Mouse (Mus musculus) kidney, postnatal 36 days (tissue): Measurements from ENCODE around the gene Fcgrt.
"Not testable (repeated sequence)": the region's sequence is repeated elsewhere in the genome, so short reads cannot be mapped to it uniquely, and the experiment has no call there.

ENCODE experiments used
- DNase-seq, 2 experiments: peaks; one replicate each; pipeline ENCODE4 v3.0.0; 2021 to 2022; ENCODE audit warnings: mixed read lengths in 2 of 2

The Fcgrt gene

DNA sequence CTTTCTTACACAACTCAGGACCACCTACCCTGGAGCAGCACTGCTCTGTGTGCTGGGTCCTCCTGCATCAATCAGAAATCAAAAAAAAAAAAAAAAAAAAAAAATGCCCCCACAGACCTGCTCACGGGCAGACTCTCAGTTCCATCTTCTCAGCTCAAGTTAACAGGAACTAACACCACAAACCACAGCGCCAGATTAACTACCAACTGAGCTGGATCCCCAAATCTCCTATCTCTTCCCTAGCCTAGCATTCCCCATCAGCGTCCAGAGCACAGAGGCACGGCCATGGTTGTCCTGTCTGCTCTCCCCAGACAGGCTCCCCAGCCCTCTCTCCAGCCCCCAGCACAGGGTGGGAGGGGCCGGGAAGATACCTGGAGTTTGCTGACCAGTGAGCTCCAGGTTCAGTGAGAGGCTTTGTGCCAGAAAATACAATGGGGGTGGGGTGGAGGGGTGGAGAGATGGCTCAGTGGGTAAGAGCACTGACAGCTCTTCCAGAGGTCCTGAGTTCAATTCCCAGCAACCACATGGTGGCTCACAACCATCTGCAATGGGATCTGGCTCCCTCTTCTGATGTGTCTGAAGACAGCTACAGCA is 3.5 kb upstream of the Fcgrt start:
- no peak for DNase-seq

DNA sequence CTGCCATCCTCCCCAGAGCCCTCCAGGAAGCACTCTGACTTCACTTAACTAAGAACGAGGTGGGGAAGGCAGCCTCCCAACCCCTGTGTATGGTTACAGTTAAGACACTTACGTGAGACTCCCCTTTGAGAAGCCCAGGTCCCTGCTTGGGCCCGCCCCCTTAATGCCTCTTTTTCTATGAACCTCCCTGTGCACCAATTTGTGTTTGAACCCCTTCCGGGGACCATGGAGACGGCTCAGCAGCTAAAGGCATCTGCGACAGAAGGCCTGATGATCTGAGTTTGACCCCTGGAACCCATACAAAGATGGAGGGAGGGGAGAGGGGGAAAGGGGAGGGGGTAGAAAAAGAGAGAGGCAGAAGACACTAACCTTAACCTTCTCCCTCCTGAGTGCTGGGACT is 2.8 kb upstream of the Fcgrt start:
- DNase-seq: no peak

DNA sequence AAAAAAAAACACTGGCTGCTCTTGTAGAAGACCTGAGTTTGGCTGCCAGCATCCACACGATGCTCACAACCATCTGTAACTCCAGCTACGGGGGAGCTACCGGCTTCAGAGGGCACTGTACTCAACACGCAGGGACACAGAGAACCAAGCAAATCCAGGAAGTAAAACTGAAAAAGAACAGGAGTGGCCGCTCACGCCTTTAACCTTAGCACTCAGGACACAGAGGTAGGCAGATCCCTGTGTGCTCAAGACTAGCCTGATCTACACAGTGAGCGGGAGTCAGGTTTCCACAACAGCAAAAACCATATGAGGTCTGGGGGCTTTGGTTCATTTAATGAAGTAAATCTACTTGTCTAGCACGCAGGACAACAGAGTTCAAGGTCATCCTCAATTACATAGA is 1.8 kb upstream of the Fcgrt start:
- DNase-seq: no peak

DNA sequence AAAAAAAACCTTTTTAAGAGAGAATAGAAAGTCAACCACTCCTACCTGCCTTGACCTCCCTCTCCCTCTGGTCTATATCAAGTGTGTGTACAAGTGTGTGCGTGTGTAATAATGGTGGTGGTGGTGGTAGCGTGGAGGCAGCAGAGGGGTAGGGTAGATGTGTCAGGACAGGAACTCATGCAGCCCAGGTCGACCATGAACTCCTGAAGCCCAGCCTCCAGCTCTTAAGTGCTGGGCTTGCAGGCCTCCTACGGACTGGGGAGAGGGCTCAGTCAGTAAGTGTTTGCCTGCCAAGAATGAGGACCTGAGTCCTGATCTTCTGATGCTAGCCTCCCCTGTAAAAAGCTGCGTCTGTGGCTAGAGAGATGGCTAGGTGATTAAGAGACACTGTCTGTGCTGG is 1.3 kb upstream of the Fcgrt start:
- no peak for DNase-seq

DNA sequence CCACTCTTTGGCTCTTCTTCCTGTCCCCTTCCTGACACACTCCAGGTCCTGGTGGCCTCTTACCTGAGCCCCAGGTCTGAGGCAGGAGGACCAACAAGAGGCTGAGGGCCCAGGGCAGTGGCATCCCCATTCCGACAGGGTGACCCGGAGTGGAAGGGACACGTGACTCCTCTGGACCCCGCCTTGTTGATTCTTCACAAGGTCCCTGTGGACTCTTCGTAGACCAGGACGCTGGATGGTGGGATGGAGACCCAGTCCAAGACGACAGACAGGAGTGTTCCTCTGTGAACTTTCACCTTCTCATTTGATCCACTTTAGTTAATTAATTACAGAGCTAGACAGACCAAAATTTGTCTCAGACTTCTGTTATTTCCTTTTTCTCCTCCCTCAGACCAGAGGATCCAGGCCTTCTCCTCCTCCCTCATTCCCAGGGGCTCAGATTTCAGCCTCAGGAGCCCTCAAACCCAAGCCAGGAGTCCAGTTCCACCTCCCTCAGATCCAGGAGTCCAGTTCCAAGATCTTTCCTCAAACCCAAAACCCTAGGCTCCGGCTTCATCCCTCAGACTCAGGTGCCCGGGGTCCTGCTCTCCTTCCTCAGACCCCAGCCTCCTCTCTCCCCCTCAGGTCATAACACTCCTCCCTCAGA is 588 bp downstream of the Fcgrt start:
- DNase-seq: peak; percentile 67 to 74

DNA sequence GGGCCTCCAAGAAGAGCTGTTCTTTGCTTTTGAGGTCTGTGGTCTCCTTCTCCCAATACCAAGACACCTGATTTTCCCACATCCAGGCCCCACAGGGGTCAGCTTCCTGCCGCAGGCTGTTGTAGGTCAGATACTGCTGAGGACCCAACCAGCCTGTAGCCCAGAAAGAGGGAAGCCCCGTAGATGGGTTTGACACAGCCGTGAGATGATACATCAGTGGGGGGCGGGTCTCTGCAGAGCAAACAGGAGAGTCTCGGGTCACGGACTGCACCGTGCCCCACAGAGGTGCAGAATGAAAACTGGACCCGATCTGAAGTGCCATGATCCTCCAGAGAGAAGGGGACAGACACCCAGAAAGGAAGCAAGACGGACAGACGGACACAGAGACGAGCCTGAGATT is 1.2 kb downstream of the Fcgrt start:
- no peak for DNase-seq

DNA sequence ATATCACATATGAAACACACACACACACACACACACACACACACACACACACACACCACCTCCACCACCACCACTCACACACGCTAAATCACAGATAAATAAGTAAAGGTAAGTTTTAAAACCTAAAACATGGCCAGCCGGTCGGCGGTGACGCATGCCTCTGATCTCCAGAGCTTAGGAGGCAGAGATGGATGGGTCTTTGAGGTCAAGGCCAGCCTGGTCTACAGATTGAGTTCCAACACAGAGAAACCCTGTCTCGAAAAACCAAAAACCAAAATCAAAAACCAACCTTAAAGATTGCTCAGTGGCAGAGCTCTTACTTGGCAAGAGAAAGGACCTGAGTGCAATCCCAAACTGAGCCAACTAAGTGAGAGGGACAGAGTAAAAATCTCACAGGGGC is 3.6 kb downstream of the Fcgrt start:
- no peak for DNase-seq

DNA sequence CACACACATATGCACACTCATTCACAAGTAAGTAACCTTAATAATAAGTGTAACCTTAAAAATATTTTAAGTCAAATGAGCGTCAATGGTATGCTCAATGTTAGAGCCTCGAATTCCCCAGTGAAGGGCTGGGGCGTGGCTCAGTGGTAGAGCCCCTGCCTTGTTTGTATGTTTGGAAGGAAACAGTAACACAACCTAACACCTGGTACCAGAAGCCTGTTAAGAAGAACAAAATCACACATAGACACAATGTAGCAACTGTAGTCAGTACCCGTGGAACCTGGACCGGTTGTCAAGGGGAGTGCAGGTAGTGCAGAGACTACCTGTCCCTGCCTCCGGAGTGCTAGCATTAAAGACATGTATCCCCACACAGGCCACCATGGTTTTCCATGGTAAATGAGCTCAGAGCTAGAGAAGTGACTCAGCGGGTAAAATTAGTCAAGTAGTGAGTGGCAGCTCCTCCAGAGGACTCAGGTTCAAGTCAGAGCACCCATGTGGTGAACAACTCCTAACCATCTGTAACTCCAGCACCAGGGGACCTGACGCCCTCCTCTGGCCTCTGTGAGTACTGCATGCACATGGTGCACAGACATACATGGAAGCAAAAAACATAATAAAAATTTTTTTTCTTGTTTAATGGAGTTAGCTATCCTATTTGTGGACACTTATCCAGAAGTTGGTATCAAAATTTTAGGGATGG is 5.0 kb downstream of the Fcgrt start:
- peak in 1 of 2 experiments; percentile 49 for DNase-seq

DNA sequence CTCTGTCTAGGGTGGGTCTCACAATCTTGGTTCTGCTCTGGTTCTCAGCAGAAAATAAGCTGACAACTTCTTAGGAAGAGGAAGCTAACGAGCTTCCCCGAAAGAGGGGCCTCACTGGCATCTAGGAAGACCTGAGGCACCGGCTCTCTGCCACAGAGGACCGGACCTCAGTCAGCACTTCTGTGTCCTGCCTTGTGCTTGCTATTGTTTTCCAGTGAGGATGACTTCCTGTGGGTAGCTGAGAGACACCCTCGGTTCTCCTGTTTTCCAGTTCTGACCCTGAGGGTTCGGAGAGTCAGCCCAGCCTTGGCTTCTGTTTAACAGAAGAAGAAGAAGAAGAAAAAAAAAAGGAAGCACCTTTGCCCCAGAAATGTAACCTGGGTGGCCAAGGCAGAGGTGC is 6.2 kb downstream of the Fcgrt start:
- peak; percentile 42 to 57 for DNase-seq

DNA sequence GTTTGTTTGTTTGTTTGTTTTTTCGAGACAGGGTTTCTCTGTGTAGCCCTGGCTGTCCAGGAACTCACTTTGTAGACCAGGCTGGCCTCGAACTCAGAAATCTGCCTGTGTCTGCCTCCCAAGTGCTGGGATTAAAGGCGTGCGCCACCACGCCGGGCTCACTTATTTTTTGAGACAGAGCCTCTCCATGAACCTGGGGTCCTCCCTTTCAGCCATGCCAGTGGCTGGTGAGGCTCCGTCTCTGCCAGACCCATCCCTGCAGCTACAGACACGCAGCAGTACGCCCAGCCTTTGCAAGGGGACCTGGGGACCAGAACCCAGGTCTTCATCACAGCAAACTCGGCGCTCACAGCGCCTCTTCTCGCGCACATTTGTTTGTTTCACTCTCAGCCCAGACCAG is 7.7 kb downstream of the Fcgrt start:
- DNase-seq: not testable (repeated sequence)

DNA sequence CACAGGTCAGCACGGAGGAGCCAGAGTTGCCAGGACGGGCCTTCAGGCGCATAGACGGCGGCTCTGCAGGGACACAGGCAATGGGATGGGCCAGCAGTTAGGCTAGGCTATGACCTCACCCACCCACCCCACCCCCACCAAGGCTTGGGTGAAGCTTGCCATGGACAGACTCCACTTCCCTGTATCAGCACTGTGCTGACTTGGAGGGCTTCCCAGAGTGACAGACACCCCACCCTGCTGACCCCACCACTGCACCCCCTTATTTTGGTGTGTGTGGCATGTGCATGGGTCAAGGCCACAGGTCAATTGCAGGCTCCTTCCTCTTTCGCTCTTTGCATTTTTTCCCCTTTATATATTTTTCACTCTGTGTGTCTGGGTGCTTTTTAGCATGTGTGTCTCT is 8.3 kb downstream of the Fcgrt start:
- DNase-seq: no peak

DNA sequence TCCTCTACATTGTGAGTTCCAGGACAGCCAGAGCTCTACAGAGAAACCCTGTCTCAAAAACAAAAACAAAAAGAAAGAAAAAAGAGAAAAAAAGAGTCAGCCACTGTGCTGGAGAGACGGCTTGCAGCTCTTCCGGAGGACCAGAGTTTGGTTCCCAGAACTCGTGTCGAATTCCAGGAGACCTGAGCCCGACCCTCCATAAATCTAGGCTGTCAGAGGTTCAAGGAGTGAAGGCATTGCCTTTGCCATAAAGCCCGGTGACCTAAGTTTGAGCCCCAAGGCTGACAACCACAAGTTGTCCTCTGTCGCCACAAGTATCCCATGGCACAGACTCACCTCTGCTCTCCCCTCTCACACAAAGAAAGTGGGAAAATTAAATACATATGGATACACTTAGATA is 9.5 kb downstream of the Fcgrt start:
- DNase-seq: no peak

DNA sequence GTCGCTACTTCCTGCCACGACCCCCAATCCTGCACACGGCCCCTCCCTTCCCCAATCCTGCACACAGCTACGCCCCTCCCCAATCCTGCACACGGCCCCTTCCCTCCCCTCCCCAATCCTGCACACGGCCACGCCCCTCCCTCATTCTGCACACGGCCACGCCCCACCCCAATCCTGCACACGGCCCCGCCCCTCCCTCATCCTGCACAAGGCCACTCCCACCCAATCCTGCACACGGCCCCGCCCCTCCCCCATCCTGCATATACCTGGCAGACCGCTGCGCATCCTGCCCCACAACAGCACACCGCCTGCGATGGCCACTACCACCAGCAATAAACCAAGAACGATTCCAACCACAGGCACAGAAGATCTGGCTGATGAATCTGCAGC is 10.1 kb downstream of the Fcgrt start:
- DNase-seq: peak in 1 of 2 experiments; percentile 31

DNA sequence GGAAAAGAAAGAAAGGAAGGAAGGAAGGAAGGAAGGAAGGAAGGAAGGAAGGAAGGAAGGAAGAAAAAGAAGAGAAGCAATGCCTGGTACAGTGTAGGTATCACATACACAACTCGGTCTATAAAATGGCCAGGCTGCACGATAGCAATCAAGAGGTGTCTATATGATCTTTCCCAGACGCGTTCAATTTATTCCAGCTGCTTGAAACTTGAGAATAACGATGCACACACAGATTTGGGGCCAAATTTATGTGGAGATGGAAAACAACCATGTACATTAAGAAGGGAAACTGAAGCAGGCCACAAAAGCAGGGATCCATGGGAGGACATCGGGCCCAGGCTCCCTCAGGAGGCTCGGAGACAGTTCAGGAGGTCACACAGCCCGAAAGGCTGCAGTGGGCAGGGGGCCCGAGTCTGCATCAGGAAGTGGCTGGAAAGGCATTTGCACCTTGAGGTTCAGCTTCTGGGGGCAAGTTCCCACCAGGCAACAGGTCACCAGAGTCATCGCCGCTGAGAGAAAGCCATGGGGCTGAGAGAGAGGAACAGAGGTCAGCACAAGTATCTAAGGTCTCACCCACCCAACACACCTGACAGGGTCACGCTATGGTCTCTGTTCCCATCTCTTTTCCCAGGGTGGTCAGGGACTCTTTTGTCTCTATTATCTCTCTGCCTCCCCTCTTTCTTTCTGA is 10.7 kb downstream of the Fcgrt start:
- no peak for DNase-seq

DNA sequence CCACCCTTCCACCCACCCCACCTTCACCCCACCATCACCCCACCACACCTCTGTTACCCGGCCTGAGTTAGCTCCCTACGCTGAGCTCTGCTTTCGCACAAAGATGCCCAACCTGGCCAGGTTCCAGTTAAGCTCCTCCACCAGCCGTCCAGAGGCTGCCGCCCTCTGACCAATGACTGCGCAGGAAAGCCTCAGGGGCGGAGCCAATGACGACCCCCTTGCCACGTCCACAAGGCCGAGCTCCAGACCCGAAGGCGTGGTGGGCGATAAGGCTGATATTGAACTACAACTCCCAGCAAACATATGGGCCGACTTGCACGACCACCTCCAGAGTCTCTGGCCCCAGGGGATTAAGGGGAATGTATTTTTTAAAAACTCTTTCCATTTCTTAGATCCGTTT is 11.6 kb downstream of the Fcgrt start, which contains the start of gene Rcn3:
Gene Rcn3, minus strand, starts transcription at position 174 of the 400 bp plus-strand sequence.
- peak; percentile 80 to 83 for DNase-seq

DNA sequence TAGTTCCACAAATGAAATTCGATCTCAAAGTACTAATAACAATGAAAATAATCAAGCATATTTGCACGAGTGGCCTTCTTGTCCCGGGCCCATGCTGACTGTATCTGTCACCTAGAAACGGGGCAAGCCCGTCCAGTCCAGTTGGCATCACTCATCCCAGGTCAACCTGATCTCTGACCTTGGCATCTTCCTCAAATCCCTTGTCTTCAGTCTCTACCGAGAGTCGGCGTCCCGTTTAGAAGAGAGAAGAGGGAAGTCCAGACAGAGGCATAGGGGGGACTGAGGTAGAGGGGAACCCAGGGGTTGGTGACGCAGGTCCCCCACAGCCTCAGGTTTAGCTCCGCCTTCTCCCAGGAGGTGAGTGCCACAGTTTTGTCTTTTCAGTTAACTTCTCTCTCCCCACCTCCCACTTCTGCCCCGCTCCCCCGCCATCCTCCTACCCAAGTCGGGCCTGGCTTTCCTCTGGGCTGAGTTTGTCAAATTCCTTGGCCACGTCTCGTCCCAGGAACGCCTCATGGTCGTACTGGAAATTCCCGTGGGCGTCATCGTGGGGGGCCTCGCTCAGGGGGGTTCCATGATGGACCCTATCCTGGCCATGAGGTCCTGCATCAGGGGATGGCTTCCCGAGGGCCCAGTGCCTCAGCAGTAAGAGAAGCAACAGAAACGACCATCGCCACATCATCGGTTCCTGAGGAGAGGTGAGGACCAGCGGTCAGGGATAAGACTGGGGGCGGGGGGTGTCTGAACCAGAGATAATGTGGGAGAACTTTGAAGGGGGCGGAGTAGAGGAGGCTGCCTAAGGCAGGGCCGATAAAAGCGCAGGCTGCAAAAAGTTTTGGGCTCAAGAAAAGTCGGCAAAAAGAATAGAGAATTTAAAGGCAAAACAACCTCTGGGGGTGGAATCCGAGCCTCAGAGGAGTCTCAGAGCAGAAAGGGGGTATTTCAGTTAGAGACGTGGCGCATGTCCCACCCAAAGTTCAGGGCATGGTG is 12.4 kb downstream of the Fcgrt start:
- DNase-seq: no peak

DNA sequence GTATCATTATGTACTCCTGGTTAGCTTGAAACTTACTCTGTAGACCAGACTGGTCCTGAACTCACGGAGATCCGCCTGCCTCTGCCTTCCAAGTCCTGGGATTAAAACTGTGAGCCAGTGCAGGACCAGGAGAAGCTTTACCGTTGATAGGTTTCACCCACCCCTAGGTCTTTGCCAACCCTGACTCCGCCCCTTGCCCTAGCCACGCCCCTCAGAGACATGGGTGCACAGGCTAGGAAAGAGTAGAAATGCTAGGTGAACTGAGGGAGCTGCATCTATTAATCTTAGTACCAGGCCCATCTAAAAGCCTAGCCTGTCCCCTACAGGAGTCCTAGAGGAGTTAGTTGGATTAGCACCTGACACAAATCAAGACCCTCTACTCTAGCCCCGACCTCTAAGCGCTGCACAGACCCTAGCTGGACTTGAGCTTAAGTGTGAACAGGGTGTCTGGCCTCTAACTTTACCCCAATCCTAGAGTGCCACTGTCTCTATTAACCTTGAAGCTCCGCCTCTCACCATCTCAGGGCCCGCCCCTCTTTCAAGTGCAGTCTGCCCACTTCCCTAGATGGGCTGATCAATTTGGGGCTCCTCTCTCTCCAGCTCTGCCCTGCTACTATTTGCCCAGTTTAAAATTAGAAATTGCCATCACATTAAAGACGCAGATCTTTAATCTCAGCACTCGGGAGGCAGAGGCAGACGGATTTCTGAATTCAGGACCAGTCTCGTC is 13.2 kb downstream of the Fcgrt start:
- peak in 1 of 2 experiments; percentile 34 for DNase-seq

DNA sequence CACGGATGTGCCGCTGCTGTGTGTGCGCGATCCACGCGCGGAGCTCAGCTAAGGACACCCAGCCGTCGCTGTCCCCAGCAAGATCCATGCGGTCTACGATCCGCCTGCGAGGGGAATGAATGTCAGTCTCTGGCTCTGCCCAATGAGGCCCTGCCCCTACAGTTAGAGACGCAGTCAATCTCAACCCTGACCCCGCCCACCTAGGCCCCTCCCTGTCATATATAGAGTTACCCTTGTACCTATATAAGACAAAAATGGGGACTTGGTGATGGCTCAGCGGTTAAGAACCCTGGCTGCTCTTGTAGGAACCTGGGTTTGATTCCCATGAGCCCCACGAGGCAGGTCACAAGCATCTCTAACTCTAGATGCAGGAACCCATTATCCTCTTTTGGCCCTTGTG is 15.1 kb downstream of the Fcgrt start:
- DNase-seq: no peak

DNA sequence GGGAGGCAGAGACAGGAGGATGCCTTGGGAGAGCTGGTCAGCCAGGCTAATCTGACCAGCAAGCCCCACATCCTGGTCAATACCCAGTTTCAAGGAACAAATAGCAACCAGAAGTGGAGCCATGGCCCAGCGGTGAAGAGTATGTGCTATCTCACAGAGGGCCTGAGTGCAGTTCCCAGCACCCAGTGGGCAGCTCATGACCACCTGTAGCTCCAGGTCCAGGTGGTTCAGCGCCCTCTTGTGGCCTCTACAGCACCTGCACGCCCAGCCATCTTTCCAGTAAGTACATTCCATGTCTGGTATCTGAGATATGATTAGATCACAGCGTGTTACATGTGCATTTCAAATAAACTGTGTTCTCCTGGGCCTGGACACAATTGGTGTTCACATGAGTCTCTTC is 17.6 kb downstream of the Fcgrt start:
- DNase-seq: no peak

DNA sequence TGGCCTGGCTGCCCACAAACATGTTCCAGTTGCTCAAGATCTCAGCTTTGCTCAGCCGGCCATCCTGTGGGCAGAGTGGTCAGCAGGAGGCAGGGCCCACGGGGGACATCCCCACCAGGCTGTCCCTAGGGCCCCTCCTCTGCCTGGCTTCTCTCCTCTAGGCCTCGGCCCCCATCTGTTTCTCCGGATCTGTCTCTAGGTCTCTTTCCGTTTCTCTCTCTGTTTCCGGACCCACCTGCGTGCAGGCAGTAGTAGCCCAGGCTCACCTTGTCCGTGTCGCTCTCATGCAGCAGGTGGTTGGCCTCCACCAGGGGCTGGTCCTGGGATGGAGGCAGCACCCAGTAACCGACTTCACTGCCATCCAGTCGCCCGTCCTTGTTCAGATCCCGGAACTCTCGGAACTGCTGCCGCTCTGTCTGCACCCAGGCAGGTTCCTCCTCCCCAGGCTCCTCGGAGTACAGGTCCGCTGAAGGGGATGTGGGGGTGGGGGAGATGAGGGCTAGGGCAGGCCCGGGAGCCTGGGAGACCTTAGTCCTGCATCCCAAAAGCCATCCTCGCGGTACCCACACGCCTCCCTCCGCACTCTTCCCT is 20.3 kb downstream of the Fcgrt start:
- no peak for DNase-seq
